Mouse (Mus musculus): ENCODE data around the gene Ypel5.

GRCm38 (mm10) chr17:72819714-72820113, 16.5 kb upstream of the Ypel5 start:
- TF ChIP-seq CTCF (conservative IDR thresholded peaks at IDR 0.05 in 1 of 2, IDR thresholded peaks at IDR 0.05 in 1 of 2; ENCODE audit: low read depth in 2 of 2, low read length in 2 of 2) (no peak), EP300 (IDR thresholded peaks at IDR 0.05; ENCODE audit: low read length) (no peak)
